Mouse (Mus musculus): ENCODE measurements at regions not wholly inside any gene's neighbourhood (a gene's known extent, or its start where the extent isn't known, plus 50 kb on each side); places are given as distances from the start of the nearest gene placed in this dataset.
"Not testable (repeated sequence)": the region's sequence is repeated elsewhere in the genome, so short reads cannot be mapped to it uniquely, and the experiment has no call there.

- Histone ChIP-seq H3K27me3 (no peaks in the 10 kb centered on the region), H3K4me3 (no peak overlapping the region), H3K27ac (replicated peaks) (no peak overlapping the region), H3K9me3 (no peaks in the 10 kb centered on the region), H3K36me3 (no peaks in the 10 kb centered on the region), H3K9ac (no peak overlapping the region), H3K4me1 (replicated peaks) (no peaks in the 10 kb centered on the region), H3K4me2 (no peak overlapping the region)
- 93% methylated on average over 2 of the region's 2 CpGs for WGBS
- ATAC-seq (ENCODE audit: low FRiP score, low read depth): no peak
Measured at GRCm38 (mm10) chr13:81020811-81021210, 137.6 kb downstream of the Arrdc3 start.

- ATAC-seq (ENCODE audit: low FRiP score, low read depth): no peak
- H3K4me2 ChIP-seq: no peak overlapping the region
- H3K27ac ChIP-seq (replicated peaks): no peak overlapping the region
- H3K36me3 ChIP-seq: no peaks in the 10 kb centered on the region
- H3K27me3 ChIP-seq: no peaks in the 10 kb centered on the region
- H3K9me3 ChIP-seq: no peaks in the 10 kb centered on the region
- H3K4me1 ChIP-seq (replicated peaks): no peaks in the 10 kb centered on the region
- H3K4me3 ChIP-seq: no peak overlapping the region
- no peak overlapping the region for H3K9ac ChIP-seq
- 78% methylated on average over 1 of the region's 1 CpGs for WGBS
Measured at GRCm38 (mm10) chr13:81022410-81022809, 139.2 kb downstream of the Arrdc3 start.

- not testable (repeated sequence) for H3K27me3 ChIP-seq; H3K9ac ChIP-seq; H3K4me1 ChIP-seq (replicated peaks); H3K9me3 ChIP-seq; H3K27ac ChIP-seq (replicated peaks); ATAC-seq (ENCODE audit: low FRiP score, low read depth); H3K4me3 ChIP-seq; H3K36me3 ChIP-seq; H3K4me2 ChIP-seq
- 92% methylated on average over 14 of the region's 14 CpGs for WGBS
Measured at GRCm38 (mm10) chr13:81025241-81025760, 142.1 kb downstream of the Arrdc3 start.

GRCm38 (mm10) chr13:81037316-81037715 is 154.1 kb downstream of the Arrdc3 start:
- ATAC-seq (ENCODE audit: low FRiP score, low read depth): no peak
- Histone ChIP-seq H3K27ac (replicated peaks) (no peak overlapping the region), H3K4me3 (no peak overlapping the region), H3K4me2 (no peak overlapping the region), H3K4me1 (replicated peaks) (no peaks in the 10 kb centered on the region), H3K36me3 (no peaks in the 10 kb centered on the region), H3K9ac (no peak overlapping the region), H3K27me3 (no peaks in the 10 kb centered on the region), H3K9me3 (no peaks in the 10 kb centered on the region)
- 91% methylated on average over 1 of the region's 1 CpGs for WGBS

GRCm38 (mm10) chr13:81038736-81039135 is 155.6 kb downstream of the Arrdc3 start:
- Histone ChIP-seq H3K4me1 (replicated peaks) (no peaks in the 10 kb centered on the region), H3K9me3 (no peaks in the 10 kb centered on the region), H3K4me3 (no peak overlapping the region), H3K4me2 (no peak overlapping the region), H3K36me3 (no peaks in the 10 kb centered on the region), H3K27me3 (no peaks in the 10 kb centered on the region), H3K27ac (replicated peaks) (no peak overlapping the region), H3K9ac (no peak overlapping the region)
- 84% methylated on average over 4 of the region's 4 CpGs for WGBS
- no peak for ATAC-seq (ENCODE audit: low FRiP score, low read depth)

- no peak overlapping the region for H3K4me2 ChIP-seq
- no peaks in the 10 kb centered on the region for H3K36me3 ChIP-seq
- H3K27me3 ChIP-seq: no peaks in the 10 kb centered on the region
- ATAC-seq (ENCODE audit: low FRiP score, low read depth): no peak
- H3K4me3 ChIP-seq: no peak overlapping the region
- H3K9me3 ChIP-seq: no peaks in the 10 kb centered on the region
- H3K27ac ChIP-seq (replicated peaks): no peak overlapping the region
- no peak overlapping the region for H3K9ac ChIP-seq
- H3K4me1 ChIP-seq (replicated peaks): no peaks in the 10 kb centered on the region
Measured at GRCm38 (mm10) chr13:81040494-81040893, 157.3 kb downstream of the Arrdc3 start.

- H3K36me3 ChIP-seq: no peaks in the 10 kb centered on the region
- no peak overlapping the region for H3K27ac ChIP-seq (replicated peaks)
- no peaks in the 10 kb centered on the region for H3K4me1 ChIP-seq (replicated peaks)
- H3K9ac ChIP-seq: no peak overlapping the region
- H3K4me3 ChIP-seq: no peak overlapping the region
- WGBS: 80% methylated on average over 3 of the region's 3 CpGs
- no peak overlapping the region for H3K4me2 ChIP-seq
- H3K9me3 ChIP-seq: no peaks in the 10 kb centered on the region
- no peak for ATAC-seq (ENCODE audit: low FRiP score, low read depth)
- no peaks in the 10 kb centered on the region for H3K27me3 ChIP-seq
Measured at GRCm38 (mm10) chr13:81041646-81042045, 158.5 kb downstream of the Arrdc3 start.

All from hindbrain, embryonic 15.5 days (tissue).